Mouse (Mus musculus) myocyte (in vitro differentiated cells): ENCODE results near the gene Gm13698.
"Not testable (repeated sequence)": the region's sequence is repeated elsewhere in the genome, so short reads cannot be mapped to it uniquely, and the experiment has no call there.

Source experiments
- CEBPB ChIP-seq: IDR thresholded peaks from 2 replicates; pipeline ENCODE4 v1.6.1; 2011; ENCODE audit warnings: mild to moderate bottlenecking, moderate library complexity; ENCODE audit not compliant: poor library complexity, insufficient read depth, severe bottlenecking
- POLR2A ChIP-seq: IDR thresholded peaks from one replicate; pipeline ENCODE4 v1.6.1; 2011; ENCODE audit warnings: low read depth, mild to moderate bottlenecking, control low read depth, moderate library complexity; ENCODE audit not compliant: insufficient read length

- TF ChIP-seq POLR2A, CEBPB: not testable (repeated sequence)
Observed at GRCm38 (mm10) chr2:83967013-83967412, 11.5 kb downstream of the Gm13698 start, which contains the start of gene Gm13695.
